ENCODE assay signal across 8 mouse cellular contexts in the genomic region with DNA sequence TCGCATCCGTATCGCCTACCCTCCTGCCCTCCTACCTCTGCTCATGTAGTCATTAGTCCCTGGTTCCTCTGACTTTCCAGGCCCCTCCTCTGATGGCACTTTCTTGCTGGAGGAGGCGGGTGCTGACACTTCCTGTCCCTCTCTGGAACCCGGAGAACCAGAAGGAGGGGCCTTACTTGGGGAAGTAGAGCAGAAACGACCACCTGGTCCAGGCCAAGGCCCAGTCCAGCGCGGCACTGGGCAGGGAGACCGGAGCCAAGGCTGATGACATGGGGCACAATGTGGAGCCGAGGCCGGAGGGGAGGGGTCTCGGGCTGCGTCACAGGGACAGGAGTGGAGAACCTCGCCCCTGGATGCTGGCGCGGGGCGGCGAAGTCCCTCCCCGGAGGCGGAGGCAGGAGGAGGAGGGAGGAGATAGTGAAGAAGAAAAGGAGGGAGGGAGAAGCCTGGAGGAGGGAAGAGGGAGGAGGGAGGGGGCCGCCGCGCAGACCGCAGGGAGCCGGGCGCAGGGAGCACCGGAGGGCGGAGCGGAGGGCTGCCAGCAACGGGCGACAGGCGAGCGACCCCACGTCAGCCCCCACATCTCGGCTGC. TPM values are rescaled to one million over a fixed set of nuclear protein-coding genes. Genes with fewer than 3 reads are reported as not detected.
DNase-seq lines count a peak whose midpoint lies in the region; ATAC-seq and TF ChIP-seq lines count a peak whose summit lies in the region.

Gene Tmem240, plus strand, starts transcription at position 451 of the 592 bp plus-strand sequence.

- peak; percentile 53 to 59; a peak in 2 of 4 replicates for TF ChIP-seq POLR2A in MEL (IDR thresholded peaks at IDR 0.05; ENCODE audit: control insufficient read depth in 1 of 2, insufficient read depth in 1 of 2, low read depth in 1 of 2, low read length in 2 of 2, poor library complexity in 1 of 2)
- peak; percentile 57; the same call in 1 of the 2 replicates for TF ChIP-seq POLR2A in cerebellum, adult 2 months (IDR thresholded peaks at IDR 0.05; ENCODE audit: borderline replicate concordance, insufficient read depth, low read length)

- H3K4me3 ChIP-seq in MEL (ENCODE audit: control insufficient read depth in 1 of 2, insufficient read depth in 1 of 2, low read depth in 2 of 2, low read length in 2 of 2): peak within 1 kb of the TSS; percentile 76 to 96
- peak within 1 kb of the TSS; percentile 69 for H3K4me3 ChIP-seq in cerebellum, adult 2 months (replicated peaks; ENCODE audit: insufficient read depth, low read depth, low read length)
- peak within 1 kb of the TSS; percentile 85 for H3K4me3 ChIP-seq in hindbrain, embryonic 10.5 days
- peak within 1 kb of the TSS; percentile 81 for H3K4me3 ChIP-seq in lung, postnatal 0 days (ENCODE audit: low read depth, low read length)

- no peak for TF ChIP-seq RAD21 in MEL (IDR thresholded peaks at IDR 0.05; ENCODE audit: low read depth, low read length)

- H3K36me3 ChIP-seq in MEL (ENCODE audit: control insufficient read depth in 1 of 2, insufficient read depth in 2 of 2, low read length in 2 of 2): no peaks in the 10 kb centered on the region; a peak in 1 of 4 replicates
- H3K36me3 ChIP-seq in hindbrain, embryonic 10.5 days: peaks cover 40% of the 10 kb centered on the region
- H3K36me3 ChIP-seq in lung, postnatal 0 days (ENCODE audit: insufficient read depth, low read length): peaks cover 4% of the 10 kb centered on the region; the same call in 1 of the 2 replicates

- no peaks in the 10 kb centered on the region for H3K9me3 ChIP-seq in MEL (replicated peaks; ENCODE audit: insufficient read depth, low read length)
- H3K9me3 ChIP-seq in hindbrain, embryonic 10.5 days: no peaks in the 10 kb centered on the region
- no peaks in the 10 kb centered on the region for H3K9me3 ChIP-seq in lung, postnatal 0 days (ENCODE audit: low read length)

- H3K27me3 ChIP-seq in MEL (ENCODE audit: control insufficient read depth in 1 of 2, insufficient read depth in 2 of 2, low read length in 2 of 2): no peaks in the 10 kb centered on the region
- no peaks in the 10 kb centered on the region for H3K27me3 ChIP-seq in cerebellum, adult 2 months (ENCODE audit: control insufficient read depth, insufficient read depth, low read length)
- H3K27me3 ChIP-seq in hindbrain, embryonic 10.5 days (ENCODE audit: insufficient read depth, poor library complexity, severe bottlenecking): no peaks in the 10 kb centered on the region
- H3K27me3 ChIP-seq in lung, postnatal 0 days (replicated peaks; ENCODE audit: insufficient read depth, low read length): no peaks in the 10 kb centered on the region

- ATAC-seq in lung, postnatal 0 days: peak; percentile 93

- no peak for TF ChIP-seq CTCF in MEL (IDR thresholded peaks at IDR 0.05 in 2 of 3, conservative IDR thresholded peaks at IDR 0.05 in 1 of 3; ENCODE audit: control insufficient read depth in 1 of 3, insufficient read depth in 1 of 3, low read depth in 2 of 3, low read length in 3 of 3, poor library complexity in 1 of 3, severe bottlenecking in 1 of 3)
- TF ChIP-seq CTCF in cerebellum, adult 2 months (IDR thresholded peaks at IDR 0.05; ENCODE audit: borderline replicate concordance, insufficient read depth, low read depth, low read length): no peak
- TF ChIP-seq CTCF in lung, postnatal 0 days (IDR thresholded peaks at IDR 0.05): no peak; the same call in 1 of the 2 replicates

- peak; percentile 94 for DNase-seq in MEL (ENCODE audit: low read depth, low spot score)
- peak; percentile 95 to 97 for DNase-seq in cerebellum, adult 2 months
- DNase-seq in forelimb bud, embryonic 11.5 days (ENCODE audit: low read depth, low spot score): peak; percentile 89
- DNase-seq in hindbrain, embryonic 10.5 days (ENCODE audit: low spot score): peak; percentile 91
- peak; percentile 93 for DNase-seq in layer of hippocampus, adult 9-11 months
- peak; percentile 96 for DNase-seq in lung, postnatal 0 days (ENCODE audit: low spot score)
- DNase-seq in ovary, postnatal 14 days (ENCODE audit: low spot score): peak; percentile 74
- DNase-seq in thymus, postnatal 14 days: peak; percentile 89

- 1% methylated on average over 33 of the region's 35 CpGs for WGBS in cerebellum, adult 2 months
- under 1% methylated on average over 35 of the region's 35 CpGs for WGBS in hindbrain, embryonic 10.5 days
- whole genome bisulfite sequencing in lung, postnatal 0 days: under 1% methylated on average over 23 of the region's 35 CpGs

- 0 out of 4 replicates have a peak, but pooled peaks of 1 of the 2 experiments have one; percentile 9 for TF ChIP-seq EP300 in MEL (IDR thresholded peaks at IDR 0.05; ENCODE audit: low read depth in 1 of 2, low read length in 2 of 2)
- no peak for TF ChIP-seq EP300 in lung, postnatal 0 days (IDR thresholded peaks at IDR 0.05)

- H3K79me2 ChIP-seq in MEL (ENCODE audit: control insufficient read depth, insufficient read depth, low read length, poor library complexity): peaks cover 3% of the 10 kb centered on the region; the same call in 1 of the 2 replicates

- peak within 1 kb of the TSS; percentile 68 for H3K27ac ChIP-seq in MEL (ENCODE audit: control insufficient read depth, low read depth, low read length)
- H3K27ac ChIP-seq in cerebellum, adult 2 months (ENCODE audit: insufficient read depth, low read length): peak within 1 kb of the TSS; percentile 98
- peak within 1 kb of the TSS; percentile 94 for H3K27ac ChIP-seq in hindbrain, embryonic 10.5 days
- H3K27ac ChIP-seq in lung, postnatal 0 days (ENCODE audit: low read length): peak within 1 kb of the TSS; percentile 87

- H3K4me1 ChIP-seq in MEL (ENCODE audit: control insufficient read depth in 1 of 2, insufficient read depth in 2 of 2, low read length in 2 of 2): 0 out of 4 replicates have a peak, but pooled peaks cover 0 to 5% of the 10 kb centered on the region in 2 experiments
- H3K4me1 ChIP-seq in cerebellum, adult 2 months (ENCODE audit: control insufficient read depth, insufficient read depth, low read length): peaks cover 27% of the 10 kb centered on the region
- H3K4me1 ChIP-seq in hindbrain, embryonic 10.5 days (replicated peaks): peaks cover 36% of the 10 kb centered on the region
- peaks cover 6% of the 10 kb centered on the region; the same call in 1 of the 2 replicates for H3K4me1 ChIP-seq in lung, postnatal 0 days (ENCODE audit: insufficient read depth, low read depth, low read length)

- H3K9ac ChIP-seq in MEL (ENCODE audit: control insufficient read depth, low read depth, low read length, poor library complexity, severe bottlenecking): peak within 1 kb of the TSS; percentile 83
- peak within 1 kb of the TSS; percentile 54 for H3K9ac ChIP-seq in lung, postnatal 0 days (replicated peaks; ENCODE audit: low read depth)

- peak within 1 kb of the TSS; percentile 88 for H3K4me2 ChIP-seq in lung, postnatal 0 days (replicated peaks; ENCODE audit: low read depth, low read length)

TF ChIP-seq in MEL, 35 proteins besides CTCF, POLR2A, EP300 and RAD21:
- peak; percentile 51 for TF ChIP-seq HCFC1 (IDR thresholded peaks at IDR 0.05; ENCODE audit: low read depth, low read length)
- peak; percentile 85 for TF ChIP-seq POLR2AphosphoS2 (IDR thresholded peaks at IDR 0.05; ENCODE audit: low read length)
- TF ChIP-seq MXI1 (IDR thresholded peaks at IDR 0.05; ENCODE audit: low read depth, low read length): peak; percentile 65
- TF ChIP-seq USF1 (IDR thresholded peaks at IDR 0.05; ENCODE audit: low read depth, low read length): peak; percentile 26; the same call in 1 of the 2 replicates
- TF ChIP-seq ZMIZ1 (IDR thresholded peaks at IDR 0.05; ENCODE audit: low read depth, low read length): 0 out of 2 replicates have a peak, but pooled peaks have one; percentile 53
- TF ChIP-seq SIN3A (IDR thresholded peaks at IDR 0.05; ENCODE audit: low read length): peak; percentile 85
- TF ChIP-seq MAZ (IDR thresholded peaks at IDR 0.05; ENCODE audit: low read depth, low read length): peak; percentile 95
- TF ChIP-seq TBP (IDR thresholded peaks at IDR 0.05; ENCODE audit: low read depth, low read length): no peak
- no peak for TF ChIP-seq NRF1 (IDR thresholded peaks at IDR 0.05; ENCODE audit: insufficient read depth, low read depth, low read length, poor library complexity, severe bottlenecking)
- TF ChIP-seq MEF2A (IDR thresholded peaks at IDR 0.05; ENCODE audit: extremely low read depth, insufficient replicate concordance, low read depth, low read length, poor library complexity, severe bottlenecking): 0 out of 2 replicates have a peak, but pooled peaks have one; percentile 7
- TF ChIP-seq NELFE (IDR thresholded peaks at IDR 0.05; ENCODE audit: low read depth, low read length): peak; percentile 62
- peak; percentile 39; the same call in 1 of the 2 replicates for TF ChIP-seq ELF1 (IDR thresholded peaks at IDR 0.05; ENCODE audit: low read depth, low read length)
- TF ChIP-seq MAX (IDR thresholded peaks at IDR 0.05; ENCODE audit: low read length): peak; percentile 32; the same call in 1 of the 2 replicates
- no peak for TF ChIP-seq ZNF384 (IDR thresholded peaks at IDR 0.05; ENCODE audit: low read depth, low read length)
- TF ChIP-seq POLR2AphosphoS5 (IDR thresholded peaks at IDR 0.05; ENCODE audit: borderline replicate concordance, low read depth, low read length): 0 out of 2 replicates have a peak, but pooled peaks have one; percentile 52

RNA-seq across cellular contexts. Expression of gene Tmem240, which starts in this region (rescaled TPM):
- total RNA-seq in MEL (2012; rRNA removed): 0.13 and 0.27 TPM in 2 replicates
- polyA plus RNA-seq in MEL (2012; ENCODE audit: insufficient read depth in 1 of 2, insufficient read length in 2 of 2, low read depth in 1 of 2, low replicate concordance in 2 of 2, missing spikeins in 1 of 2): under 1 TPM in 1 of 2 experiments, not detected in 1; 0.33 TPM
- 123 and 133 TPM in 2 replicates for polyA plus RNA-seq in cerebellum, adult 2 months (2012; rRNA removed)
- polyA plus RNA-seq in hindbrain, embryonic 10.5 days (2016; fragmentation: Nextera tagmentation; extraction: Ambion mirVana): 0.85 and 1.6 TPM in 2 replicates
- 0.58 and 0.63 TPM in 2 replicates for polyA plus RNA-seq in lung, postnatal 0 days (2015; fragmentation: Nextera tagmentation; extraction: Ambion mirVana)

Comparison
In these comparisons a context has a peak if more than half of its experiments do, and no peak if none do; other contexts are left out.
1. Peak in every context shown above with its lines: DNase-seq, ATAC-seq, H3K4me3 ChIP-seq and H3K27ac ChIP-seq.
2. RNA of gene Tmem240 (polyA plus RNA-seq): 123 to 133 TPM in cerebellum, adult 2 months; 0.85 to 1.6 TPM in hindbrain, embryonic 10.5 days, 0.58 to 0.63 TPM in lung, postnatal 0 days and 0.33 TPM in MEL; every median in the first group is over 10 times any median in the second.
3. Peak in DNase-seq, H3K4me3 ChIP-seq, H3K27ac ChIP-seq and H3K9ac ChIP-seq in MEL; RNA of the gene not detected or under 1 TPM.
4. Peak in DNase-seq, ATAC-seq, H3K4me3 ChIP-seq, H3K27ac ChIP-seq, H3K9ac ChIP-seq and H3K4me2 ChIP-seq in lung, postnatal 0 days; RNA of the gene not detected or under 1 TPM.